Mouse (Mus musculus): ENCODE results near the gene Slc25a13.
"Not testable (repeated sequence)": the region's sequence is repeated elsewhere in the genome, so short reads cannot be mapped to it uniquely, and the experiment has no call there.

Slc25a13 gene

DNA sequence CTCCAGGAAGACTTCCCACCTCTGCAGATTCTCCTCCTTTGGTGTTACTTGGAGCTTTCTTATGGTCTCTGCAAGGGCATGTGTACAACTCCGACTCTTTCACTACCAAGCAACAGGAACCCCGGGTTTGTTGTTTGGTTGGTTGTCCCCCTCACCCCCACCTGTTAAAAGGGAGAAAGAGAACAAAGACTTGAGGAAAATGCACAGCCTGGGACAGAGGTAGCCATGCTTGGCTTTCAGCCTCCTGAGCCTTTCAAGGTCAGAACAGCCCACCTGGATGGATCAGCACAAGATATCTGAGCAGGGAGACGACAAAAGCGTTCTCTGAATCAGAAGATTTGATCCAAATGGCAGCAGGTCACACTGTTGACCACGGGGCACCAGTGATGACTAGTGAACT, 15.0 kb downstream of the Slc25a13 start:
- DNase-seq, result no peak

DNA sequence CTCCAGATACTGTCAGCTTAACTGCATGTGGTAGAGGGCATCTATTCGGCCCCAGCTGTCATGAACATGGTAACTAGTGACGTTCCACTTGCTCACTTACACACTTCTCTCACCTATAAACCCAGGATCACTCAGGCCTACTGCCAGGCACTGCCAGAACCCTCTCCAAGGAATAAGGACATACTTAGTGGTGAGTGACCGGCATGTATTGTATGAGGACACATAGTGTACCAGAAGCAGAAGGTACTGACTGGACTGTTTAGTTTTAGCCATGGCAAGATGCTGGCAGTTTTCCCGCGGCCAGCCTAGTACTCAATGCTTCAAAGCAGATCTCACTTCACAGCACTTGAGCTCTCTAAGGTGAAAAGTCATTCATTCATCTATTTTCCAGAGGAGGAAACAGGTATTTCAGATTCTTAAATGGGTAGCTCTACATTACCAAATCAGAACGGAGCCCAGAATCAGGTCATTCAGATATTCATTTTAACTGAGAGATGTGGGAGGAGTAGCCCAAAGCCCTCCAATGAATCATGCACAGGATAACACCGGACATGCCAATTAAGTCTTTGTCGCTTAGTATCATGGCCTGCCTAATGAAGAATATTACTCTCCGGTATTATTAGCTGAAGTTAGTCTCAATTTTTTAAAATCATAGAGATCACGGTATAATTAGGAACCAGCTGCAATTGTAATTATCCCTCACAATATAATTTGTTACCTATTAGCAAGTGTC, 17.7 kb downstream of the Slc25a13 start:
- no peak for DNase-seq

DNA sequence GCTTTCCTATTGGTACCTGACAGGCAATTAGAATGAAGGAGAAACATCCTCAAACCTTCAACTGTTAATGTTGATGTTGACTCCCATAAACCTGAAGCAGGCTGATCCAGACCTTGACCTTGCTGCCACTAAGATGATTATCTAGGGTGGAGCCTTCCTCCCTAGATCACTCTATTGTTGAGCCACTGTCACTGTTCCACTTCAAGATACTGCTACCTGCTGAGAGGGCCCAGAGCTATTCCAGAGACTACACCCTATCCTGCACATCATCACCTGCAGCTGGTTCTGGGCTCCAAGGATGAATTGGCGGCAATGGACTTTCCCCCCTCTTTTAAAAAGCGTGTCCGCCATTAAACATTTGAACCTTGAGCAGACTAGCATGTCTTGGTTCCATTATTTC, 18.9 kb downstream of the Slc25a13 start:
- DNase-seq, result not testable (repeated sequence)

DNA sequence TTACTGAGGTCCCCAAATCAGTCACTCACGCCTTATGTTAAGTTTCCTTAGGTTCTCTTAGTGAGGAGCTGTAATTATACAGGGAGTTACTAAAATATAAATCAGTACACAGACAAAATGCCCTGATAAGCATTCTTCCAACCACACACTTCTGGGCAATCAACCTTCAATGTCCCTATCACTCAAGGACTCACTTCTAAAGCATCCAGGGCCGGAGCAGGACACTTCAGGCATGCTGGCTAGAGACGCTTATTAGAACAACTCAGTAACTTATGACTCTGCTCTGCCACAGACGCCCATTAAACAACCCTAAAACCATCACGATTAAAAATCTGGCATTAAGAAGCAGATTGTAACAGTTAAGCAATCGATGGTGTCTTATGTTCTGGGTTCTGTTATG, 19.6 kb downstream of the Slc25a13 start:
- no peak for DNase-seq

DNA sequence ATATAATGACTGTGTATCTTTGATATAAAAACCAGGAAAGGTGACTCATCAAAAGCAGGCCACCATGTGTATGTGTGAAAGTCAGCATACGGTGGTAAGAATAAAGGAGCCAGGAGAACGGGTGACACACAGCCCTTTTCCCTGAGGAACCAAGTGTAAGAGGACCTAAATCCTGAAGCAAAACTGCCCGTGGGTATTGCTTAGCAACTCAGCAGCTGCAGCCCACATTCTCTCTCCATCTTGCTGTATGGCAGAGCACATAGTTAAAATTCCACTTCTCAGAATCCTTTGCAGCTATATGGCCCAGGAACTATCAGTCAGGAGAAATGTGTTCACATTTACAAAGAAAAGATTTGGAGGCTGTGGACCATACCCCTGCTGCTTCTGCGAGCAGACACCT, 20.4 kb downstream of the Slc25a13 start:
- DNase-seq, result no peak

DNA sequence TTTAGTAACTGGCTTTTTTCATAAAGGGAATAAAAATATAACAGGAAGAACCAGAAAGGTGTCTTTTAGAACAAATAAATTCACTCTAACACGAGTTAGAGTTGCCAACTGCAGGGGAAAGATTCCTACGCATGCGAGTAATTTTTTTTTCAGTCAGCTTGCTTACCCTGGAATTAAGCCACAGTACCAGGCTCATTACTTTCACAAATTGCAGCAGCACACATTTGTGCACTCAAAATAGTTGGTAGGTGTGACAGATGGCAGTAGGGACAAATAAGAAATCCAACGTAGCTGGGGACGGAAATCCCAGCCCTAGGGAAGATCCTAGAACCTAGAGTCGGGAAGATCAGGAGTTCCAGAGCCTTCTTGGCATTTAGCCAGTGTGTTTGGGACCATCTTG, 22.1 kb downstream of the Slc25a13 start:
- no peak for DNase-seq

DNA sequence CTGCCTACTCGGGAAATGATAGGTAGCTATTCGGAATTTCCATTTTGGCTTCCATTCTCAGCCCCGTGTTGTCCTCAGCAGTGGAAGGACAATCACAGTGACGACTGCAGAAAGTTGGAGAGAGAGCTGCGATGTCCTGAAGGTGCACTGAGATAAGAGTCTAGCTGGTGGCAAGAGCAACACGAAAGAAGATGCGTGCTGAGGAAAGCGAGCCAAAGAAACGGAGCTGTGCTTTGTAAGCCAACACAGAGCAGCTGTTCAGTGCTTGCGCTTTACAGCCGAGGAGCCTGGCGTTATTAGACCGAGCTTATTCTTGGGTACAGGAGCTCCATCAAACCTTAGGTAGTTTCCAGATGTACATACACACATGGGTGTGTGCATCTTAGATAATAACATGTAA, 23.1 kb downstream of the Slc25a13 start:
- no peak for DNase-seq

DNA sequence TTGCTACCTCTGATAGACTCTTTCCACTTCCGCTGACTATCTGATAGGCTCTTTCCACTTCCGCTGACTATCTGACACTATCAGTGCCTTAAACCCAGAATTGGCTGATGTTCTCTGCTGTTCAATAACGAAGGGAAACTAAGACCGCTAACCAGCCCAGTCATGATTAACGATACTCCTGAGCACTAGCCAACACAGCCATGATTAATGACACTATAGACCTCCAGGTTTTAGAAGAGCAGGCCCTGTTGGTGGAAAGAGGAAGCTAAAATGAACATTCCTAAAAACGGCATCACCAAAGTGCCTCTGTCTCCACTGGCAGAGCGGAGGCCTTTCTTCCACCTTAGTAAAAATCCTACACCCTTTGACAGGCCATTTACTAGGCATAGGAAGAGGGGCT, 24.6 kb downstream of the Slc25a13 start:
- no peak for DNase-seq

DNA sequence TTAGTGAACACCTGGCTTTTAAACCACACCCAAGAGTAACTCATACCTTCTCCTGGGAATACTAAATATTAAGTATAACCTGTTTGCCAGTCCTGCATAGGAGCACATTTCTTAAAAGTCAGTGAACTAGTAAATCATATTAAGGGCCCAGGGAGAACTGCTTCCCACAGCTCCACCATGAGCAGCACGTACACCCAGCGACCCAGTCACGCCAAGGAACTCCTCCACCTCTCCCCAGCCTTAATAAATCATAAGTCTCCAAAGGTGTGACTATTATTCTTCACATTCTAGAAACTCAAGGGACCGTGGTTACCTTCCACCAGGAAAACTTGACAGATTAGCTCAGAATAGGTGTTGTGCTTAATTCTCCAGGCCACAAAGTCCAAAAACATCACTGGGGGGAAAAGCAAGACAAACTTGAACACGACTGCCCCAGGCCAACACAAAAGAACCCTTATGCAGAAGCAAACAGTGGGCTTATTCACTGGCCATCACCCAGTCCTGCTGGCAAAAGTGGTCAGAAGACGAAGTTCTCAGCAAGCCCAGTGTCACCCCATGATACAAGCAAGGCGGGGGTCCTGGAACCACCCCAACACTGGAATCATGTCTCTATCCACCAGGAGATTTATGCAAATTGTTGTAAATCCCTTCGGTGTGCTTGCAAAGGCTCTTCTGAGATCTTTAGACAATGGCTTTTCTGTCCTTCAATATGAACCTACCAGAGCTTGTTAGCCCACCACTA, 25.2 kb downstream of the Slc25a13 start:
- DNase-seq, result no peak

DNA sequence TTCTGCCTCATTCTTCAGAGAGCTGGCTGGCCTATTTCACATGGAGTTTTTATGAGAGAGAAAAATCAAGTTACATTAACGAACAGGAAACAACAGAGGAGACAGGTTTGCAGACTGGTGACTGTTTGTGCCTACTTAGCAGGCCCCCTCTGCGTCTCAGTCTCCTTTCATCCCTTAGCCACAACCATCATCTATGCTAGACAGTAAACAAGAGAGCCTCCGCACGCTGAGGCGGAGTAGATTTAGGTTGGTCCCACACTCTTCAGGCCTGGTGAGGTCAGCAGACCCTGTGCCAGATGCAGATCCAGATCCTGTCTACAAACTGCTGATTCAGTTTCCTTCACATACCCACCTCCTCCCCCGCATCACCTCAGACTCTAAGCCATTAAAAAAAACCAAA, 28.0 kb downstream of the Slc25a13 start:
- DNase-seq, result no peak

DNA sequence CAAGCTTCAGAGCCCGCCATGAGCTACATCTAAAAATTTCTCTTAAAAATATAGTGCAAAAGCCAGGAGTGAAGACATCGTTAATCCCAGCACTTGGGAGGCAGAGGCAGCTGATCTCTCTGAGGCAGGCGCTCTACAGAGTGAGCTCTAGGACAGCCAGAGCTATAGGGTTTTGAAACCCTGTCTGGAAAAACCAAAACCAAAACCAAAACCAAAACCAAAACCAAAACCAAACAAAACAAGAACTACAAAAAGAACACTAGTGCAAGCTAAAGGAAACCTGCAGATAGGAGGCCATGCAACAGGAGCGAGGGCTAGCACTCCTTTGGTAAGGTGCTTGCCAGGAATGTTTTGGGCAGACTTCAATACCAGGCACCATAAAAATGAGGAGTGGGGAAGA, 30.5 kb downstream of the Slc25a13 start:
- no peak for DNase-seq

DNA sequence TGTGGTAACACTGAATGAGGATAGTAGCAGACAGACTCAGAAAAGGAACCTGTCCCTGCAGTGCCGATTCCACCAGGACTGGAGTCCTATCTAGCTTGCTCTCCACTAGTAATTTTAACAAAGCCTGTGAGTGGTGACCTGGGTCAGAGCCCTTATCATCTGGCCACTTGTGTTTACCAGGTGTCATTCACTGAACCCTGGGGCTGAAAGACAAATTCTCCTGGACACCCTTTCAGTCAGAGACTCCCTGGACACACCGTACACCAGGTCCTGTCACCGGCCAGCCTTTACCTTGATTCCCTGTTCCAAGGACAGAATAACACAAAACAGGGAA, 31.3 kb downstream of the Slc25a13 start:
- DNase-seq, result no peak

DNA sequence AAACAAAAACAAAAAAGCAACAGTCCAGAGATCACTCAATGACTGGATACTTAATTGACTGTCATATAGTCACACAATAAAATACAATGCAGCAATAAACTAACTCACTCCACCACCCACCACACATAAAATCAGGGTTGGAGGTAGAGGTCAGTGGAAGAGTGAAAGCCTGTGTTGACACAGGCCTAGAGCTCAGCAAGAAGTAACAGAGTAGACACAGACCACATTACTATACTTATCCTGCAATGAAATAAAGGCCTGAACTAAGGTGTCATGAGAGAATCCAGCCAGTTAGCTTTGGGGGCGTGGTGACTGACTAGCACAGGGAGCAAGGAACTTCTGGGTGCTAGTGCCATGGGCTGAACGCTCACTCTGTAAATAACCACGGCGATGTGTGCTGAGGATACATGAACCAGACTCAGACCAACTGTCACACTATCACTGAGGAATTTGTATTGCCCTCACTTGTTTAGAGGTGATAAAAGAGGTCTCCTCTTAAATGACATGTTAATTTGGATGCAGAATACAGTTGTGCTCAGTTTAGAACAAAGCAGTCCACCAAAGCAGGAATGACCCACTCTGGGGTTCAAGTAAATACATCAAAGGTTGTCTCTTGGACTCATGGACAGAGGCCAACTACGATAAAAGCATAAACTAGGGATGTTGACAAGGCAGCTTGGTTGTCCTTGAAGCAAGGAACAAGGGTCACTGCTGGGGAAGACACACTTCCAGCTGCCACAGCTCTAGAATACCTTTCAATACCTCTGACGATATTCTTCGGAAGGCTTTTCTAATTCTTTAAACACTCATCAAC, 31.8 kb downstream of the Slc25a13 start:
- DNase-seq, result no peak

DNA sequence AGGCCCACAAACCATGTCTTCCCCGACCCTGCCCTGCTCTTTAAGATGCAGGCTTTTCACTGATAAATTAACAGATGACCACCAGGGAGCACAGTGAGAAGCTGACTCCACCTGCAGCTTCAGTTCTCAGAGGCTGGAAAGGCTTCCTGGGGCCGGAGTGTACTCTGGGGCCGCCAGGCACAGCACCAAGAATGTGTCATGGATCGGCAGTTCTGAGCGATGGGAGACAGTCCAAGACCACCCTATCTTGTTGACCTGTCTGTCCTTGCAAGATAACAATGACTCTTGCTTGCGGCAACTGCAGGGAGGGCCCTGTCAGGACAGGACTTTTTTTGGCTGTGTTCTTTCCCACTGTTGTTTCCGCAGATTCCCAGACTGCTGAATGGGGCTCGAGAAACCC, 33.4 kb downstream of the Slc25a13 start:
- DNase-seq, result peak; percentile 14

DNA sequence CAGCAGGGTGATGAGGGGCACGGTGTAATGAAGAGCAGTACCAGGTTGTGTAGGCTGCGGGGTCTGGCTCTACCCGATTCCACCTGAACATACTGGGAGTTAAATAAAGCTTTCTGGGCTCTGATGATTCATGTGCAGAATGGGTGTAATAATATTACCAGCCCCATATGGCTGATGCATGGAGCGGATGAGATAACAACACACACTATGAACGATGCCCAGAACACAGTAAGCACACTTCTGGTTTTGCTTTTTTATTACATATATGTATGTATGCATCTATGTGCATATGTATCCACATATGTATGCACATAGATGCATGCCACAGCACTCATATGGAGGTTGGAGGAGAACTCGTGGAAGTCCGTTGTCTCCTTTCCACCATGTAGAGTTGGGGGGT, 34.8 kb downstream of the Slc25a13 start:
- no peak for DNase-seq

DNA sequence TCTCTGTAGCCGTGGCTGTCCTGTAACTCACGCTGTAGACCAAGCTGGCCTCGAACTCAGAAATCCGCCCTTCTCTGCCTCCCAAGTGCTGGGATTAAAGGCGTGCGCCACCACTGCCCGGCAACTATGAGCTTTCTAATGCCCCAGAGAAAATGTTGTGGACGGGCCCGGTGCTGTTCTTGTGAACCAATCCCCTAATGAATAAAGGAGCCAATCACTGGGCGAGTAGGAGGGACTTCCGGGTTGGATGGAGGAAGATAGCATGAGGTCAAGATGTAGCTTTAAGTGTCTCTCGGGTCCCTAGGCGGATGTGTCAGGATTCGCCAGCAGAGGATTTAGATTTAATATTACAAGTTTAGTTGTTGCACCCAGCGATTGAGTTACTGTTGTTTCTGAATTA, 38.6 kb downstream of the Slc25a13 start:
- not testable (repeated sequence) for DNase-seq

DNA sequence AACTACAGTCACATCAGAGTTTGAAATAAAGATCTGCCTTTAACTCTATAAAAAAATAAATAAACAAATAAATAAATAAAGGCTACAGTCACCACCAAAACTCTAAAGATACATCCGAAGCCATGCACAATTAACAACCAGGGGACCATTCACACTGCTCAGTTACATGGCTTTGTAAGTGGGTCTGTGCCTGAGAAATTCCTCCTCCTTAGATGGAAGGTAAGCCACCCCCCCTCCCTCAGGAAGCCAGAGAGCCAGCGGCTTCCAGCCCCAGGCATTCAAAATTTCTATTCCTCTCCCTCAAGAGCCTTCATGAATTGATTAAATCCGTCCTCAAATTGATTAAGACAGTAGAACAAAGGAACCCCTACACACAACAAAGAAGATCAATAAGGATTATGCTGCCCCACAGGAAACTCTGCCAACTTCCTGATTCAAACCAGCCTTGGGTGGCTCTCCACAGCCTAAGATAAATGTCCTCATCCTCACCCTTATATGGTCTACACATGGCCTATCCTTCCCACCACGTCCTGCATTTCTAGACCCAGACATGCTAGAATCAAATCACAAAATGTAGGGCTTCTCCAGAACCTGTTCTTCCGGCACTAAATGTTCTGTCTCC, 41.5 kb downstream of the Slc25a13 start:
- DNase-seq, result no peak

DNA sequence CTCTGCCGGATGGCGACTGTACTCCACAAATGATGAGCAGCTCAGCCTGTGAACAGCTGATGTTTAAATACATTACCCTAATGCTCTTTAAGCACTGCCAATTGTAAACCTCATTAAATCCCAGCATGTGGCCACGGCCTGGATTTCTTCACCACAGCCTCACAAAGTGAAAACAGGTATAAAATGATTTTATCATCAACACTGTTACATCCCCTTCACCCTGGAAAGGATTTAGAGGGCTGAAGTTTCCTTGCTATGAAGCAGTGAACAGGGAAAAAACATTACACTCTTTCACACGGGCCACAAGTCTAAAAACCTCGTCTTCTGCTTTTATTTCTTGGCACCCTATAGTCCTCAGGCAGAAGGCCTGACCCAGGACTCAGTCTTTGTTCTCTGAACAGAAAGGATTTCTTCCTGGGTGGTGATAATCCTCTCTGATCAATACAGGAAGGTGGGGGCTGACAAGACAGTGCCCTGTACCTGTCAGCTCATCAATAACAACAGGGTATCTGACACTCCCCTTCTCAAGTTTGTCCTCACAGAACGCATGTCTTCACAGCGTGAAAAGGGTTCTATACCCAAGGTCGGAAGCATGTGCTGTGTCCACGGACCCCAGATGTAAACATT, 42.9 kb downstream of the Slc25a13 start:
- DNase-seq, result no peak

DNA sequence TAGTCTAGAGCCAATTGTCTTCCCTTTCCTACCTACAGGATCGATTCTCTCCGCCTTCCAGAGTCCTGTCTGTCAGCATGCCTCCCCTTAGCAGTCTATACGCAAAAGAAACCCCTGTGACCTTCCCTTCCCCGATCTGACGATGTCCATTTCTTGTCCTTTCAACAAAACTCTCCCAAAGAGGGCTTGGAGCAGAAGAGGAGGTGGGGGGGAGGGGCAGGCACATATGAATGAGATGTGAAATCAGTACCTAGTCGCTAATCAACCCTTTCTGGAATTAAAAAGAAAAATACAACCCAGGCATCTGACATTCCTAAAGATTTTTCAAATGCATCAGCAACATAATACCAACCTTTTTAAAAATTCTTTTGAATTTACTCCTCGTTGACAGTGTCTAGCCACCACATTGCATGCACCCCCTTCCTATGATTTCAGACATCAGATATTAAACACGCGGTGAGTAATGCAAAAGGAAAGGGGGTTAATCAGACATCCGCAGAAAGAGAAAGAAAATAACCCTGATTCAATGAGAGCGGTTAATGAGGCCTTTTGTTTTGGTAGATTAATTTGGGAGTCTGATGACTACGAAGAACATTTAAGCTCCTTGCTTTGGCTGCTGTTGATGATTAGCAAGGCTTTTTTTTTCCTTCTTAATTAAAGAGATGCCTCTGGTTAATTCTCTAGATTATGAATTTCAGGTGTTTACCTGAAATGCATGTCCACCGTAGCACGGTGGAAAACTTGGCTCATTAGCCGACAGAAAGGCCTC, 43.6 kb downstream of the Slc25a13 start:
- no peak for DNase-seq

DNA sequence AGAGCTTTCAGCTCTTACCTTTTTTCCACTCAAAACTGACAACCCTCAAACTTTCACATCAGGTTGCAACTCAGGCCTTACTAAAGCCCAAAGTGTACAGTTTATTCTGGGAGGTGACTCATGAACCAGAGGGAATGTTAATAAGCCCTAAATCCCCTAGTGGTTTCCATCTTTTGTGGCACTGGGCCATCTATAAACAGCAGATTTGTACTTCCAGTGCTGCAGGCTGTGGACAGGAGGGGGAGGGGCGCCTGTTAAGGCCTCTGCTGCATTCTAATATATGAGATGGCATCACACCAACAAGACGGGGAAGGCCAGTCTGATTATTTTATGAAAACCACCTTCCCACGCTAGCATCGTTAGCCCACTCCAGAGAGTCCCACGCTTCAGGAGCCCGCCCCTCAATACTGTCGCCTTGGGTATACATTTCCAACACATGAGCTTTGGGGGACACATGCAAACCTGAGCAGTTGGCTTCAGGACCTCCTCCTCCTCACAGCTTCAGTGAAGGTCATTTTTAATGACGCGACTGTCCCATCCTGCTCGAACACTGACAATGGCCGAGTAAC, 48.3 kb downstream of the Slc25a13 start:
- peak; percentile 52 for DNase-seq

DNA sequence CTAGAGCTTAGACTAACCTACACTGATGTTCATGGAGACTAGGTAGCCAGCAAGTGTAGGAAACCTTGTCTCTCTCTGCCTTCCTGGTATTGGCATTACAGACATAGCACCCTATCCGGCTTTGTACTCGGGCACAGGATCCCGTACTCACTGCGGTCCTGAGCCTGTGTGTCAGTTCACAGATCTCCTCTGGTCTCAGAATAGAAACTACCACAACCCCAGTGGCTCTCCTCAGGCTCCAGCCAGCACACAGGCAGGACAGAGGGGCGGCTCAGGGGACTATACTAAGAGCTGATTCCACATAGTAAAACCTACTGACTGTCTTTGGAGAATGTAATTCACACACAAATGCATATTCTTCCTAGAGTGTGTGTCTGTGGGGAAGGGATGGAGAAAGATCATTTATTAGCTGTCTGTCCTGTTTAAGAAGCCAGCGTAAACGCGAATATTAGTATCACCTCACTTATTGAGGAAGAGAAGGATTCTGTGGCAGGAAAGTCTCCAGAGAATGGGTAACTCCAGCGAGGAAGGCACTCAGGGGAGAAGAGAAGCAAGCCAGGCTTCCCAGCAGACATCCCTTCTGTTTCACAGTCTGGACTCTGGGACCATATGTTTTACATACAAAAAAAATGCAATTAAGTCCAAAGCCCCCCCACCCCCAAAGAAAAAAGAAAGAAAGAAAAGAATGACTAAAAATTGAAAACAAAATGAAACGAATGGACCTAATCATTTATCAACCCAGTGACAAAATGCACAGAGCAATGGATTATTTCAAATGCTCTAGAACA, 49.4 kb downstream of the Slc25a13 start:
- DNase-seq, result no peak
